Mouse (Mus musculus): Measurements from ENCODE around the gene Axdnd1.
A peak's percentile ranks its signal among the peaks of the same experiment; 100 is the strongest.

The Axdnd1 gene

DNA sequence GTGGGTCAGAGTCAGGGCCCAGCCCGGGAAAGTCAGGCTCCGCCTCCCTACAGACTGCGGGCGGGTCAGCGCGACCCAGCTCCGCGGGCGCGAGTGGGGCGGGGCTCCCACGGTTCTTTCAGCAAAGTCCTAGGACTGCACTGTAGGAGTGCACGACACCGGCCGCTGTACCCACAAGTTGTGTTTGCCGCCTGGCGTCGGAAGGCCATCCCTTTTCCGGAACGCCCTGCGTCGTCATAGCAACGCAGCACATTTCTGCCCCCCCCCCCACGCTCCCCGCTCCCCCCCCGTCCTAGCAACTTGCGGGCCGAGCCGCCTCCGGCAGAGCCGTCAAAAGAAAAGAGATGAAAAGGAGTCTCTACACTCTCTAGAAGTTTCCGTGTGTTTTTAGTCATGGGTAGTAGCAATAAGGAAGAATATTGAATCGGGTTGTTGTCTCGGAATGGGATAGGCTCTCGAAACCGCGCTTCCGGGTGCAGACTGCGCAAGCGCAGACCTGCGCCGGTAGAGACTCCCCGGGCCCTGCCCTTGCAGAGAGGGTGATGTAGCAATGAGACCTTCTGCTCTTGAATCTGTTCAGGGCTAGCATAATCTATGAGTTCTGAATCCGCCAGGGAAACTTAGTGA, at the start of gene Axdnd1:
Gene Axdnd1, minus strand, starts transcription at position 489 of the 627 bp plus-strand sequence.
- peak; percentile 72 to 81 for DNase-seq (ENCODE audit: low spot score in 2 of 2)

- no peak for DNase-seq (ENCODE audit: low spot score in 2 of 2)
These were observed 49.6 kb upstream of the Axdnd1 start for GRCm38 (mm10) chr1:156470557-156470956.

DNA sequence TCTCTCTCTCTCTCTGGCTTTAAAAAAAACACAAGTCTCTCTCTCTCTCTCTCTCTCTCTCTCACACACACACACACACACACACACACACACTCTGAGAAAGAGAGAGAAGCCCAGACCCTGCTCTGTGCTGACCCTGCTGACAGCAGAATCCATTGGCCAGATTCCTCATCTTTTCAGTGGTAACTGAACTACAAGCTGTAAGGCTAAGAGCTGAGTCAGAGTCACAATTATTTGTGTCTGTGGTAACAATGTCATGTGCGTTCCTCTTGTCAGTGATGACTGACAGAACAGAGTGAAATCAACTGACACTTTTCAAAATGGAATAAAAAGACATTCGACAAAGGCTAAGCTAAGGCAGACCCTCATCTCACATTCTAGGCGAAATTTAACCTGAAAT, 47.6 kb upstream of the Axdnd1 start:
- no peak for DNase-seq (ENCODE audit: low spot score in 2 of 2)

DNA sequence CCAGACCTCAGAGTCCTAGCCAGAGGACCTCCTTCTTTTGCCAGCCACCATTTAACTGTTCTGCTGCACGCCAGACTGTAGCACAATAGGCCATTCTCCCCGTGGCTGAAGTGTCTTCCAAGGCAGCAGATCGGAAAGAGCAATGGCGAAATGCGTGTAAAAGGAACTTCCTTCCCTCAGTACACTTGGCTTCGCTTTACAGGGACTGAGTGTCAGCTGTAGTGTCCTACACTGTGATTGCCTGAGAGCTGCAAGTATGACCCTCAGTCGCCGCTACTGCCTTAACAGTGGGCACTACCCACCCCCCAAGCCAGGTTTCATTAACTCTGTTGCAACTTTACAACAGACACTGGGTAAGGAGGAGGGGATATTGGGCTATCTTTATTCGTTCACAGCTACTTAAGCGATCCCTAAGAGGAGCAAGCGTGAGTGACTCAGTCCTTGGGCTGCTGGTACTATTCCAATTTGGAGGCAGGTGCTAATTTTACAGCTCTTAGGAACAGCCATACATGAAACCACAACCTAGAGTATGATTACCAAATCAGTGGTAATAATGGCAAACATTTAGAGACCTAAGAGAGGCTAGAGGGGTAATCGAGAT, 46.8 kb upstream of the Axdnd1 start:
- DNase-seq (ENCODE audit: low spot score in 2 of 2), result no peak

- no peak for DNase-seq (ENCODE audit: low spot score in 2 of 2)
These were observed 44.0 kb upstream of the Axdnd1 start for GRCm38 (mm10) chr1:156464963-156465362.

DNA sequence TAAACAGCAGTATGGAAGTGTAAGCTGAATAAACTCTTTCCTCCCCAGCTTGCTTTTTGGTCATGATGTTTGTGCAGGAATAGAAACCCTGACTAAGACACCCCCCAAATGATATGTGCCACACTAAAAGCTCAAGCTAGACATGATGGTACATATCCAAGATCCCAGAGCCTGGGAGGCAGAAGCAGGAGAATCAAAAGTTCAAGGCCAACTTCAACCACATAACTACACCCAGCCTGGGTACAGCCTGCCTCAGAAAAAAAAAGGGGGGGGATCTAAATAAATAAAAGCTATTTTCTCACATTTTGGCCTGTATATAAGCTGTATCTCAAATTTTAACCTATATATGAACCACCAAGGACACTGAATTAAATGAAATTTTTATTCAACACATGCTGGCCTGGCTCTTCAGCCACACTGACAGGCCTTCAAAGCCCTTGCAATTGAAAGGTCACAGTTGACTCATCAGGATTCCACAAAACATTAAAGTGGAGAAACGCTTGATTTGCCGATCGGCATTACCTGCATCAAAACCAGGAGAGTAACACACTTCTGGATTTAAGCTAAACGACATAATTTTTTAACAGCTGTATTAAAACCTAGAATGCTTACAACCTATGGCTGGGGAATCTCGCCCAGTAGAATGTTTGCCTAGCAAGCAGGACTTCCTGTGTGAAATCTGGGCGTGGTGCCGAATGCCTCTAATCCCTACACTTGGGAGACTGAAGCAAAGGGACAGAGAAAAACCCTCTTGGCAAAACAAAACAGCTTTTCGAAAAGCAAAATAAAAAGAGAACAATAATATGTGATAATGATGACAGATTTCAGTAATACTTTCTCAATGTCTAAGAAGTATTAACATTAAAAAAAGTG, 43.3 kb upstream of the Axdnd1 start:
- DNase-seq (ENCODE audit: low spot score in 2 of 2), result no peak

DNA sequence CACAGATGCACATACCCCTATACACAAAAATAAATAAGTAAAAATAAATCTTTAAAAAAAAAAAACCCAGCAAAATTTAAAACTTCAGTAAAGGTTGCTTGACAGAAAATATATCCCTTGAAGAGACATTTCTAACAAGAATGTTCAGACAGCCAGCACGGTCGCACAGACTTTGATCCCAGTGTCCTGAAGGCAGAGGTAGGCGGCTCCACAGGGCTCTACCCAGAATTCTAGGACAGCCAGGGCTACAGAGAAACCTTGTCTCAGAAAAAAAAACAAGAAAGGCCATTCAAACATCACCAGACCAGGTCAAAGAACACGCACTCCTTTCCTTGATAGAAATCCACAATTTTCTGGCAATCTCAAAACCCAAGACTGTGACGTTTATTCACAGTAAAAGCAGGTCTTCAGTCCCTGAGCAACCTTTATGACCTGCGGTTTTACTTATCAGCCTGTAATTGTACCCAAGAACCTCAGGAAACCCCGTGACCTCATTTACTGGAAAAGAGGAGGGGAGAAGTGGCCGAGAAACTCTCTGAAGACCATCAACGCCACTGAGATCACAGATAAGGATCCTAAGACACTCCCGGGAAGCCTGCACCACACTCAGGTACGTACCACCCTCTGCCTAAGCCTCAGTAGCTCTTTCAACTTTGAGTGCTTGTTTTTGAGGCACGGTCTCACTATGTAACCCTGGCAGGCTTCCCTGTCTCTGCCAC, 41.5 kb upstream of the Axdnd1 start:
- no peak for DNase-seq (ENCODE audit: low spot score in 2 of 2)

DNA sequence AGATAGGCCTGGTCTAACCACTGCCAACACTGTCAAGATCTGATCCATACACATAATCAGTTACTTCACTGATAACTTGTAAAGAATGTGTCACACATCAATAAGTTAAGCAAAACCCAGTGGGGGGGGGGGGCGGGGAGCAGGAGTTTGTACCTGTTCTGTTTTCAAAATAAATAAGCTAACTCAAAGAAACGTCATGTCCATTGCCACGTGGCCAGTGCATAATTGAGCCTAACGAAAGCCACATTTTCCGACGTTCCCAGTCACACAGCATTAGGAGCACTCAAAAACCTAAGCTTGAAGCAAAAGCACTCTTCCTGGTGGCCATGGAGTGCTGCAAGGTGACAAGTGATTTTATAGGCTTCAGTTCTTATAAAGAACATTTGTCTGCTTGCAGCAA, 40.1 kb upstream of the Axdnd1 start:
- no peak for DNase-seq (ENCODE audit: low spot score in 2 of 2)

- DNase-seq (ENCODE audit: low spot score in 2 of 2), result no peak
These were observed 39.3 kb upstream of the Axdnd1 start for GRCm38 (mm10) chr1:156460216-156460615.

- no peak for DNase-seq (ENCODE audit: low spot score in 2 of 2)
These were observed 38.7 kb upstream of the Axdnd1 start for GRCm38 (mm10) chr1:156459690-156460089.

- no peak for DNase-seq (ENCODE audit: low spot score in 2 of 2)
These were observed 37.6 kb upstream of the Axdnd1 start for GRCm38 (mm10) chr1:156458391-156459060.

GRCm38 (mm10) chr1:156455005-156455758, 34.2 kb upstream of the Axdnd1 start:
- no peak for DNase-seq (ENCODE audit: low spot score in 2 of 2)

DNA sequence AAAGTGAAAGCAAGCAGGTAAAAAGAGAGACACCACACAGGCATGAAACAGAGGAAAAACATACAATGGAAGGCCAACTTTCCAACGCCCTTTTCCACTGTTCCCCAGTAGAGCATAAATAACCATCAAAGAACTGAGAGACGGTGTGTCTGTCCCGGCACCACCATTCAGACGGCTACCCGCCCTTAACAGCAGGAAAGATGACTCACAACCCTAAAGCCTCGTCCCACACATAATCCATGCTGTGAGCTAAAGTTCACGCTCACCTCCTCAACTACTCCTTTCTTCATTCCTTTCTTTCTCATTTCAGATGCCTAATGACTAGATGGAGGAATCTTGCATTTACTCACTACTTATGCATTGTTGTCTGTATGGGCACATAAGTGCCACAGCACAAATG, 33.4 kb upstream of the Axdnd1 start:
- no peak for DNase-seq (ENCODE audit: low spot score in 2 of 2)

- DNase-seq (ENCODE audit: low spot score in 2 of 2), result no peak
These were observed 32.9 kb upstream of the Axdnd1 start for GRCm38 (mm10) chr1:156453876-156454275.

- DNase-seq (ENCODE audit: low spot score in 2 of 2), result no peak
These were observed 29.5 kb upstream of the Axdnd1 start for GRCm38 (mm10) chr1:156450478-156450877.

DNA sequence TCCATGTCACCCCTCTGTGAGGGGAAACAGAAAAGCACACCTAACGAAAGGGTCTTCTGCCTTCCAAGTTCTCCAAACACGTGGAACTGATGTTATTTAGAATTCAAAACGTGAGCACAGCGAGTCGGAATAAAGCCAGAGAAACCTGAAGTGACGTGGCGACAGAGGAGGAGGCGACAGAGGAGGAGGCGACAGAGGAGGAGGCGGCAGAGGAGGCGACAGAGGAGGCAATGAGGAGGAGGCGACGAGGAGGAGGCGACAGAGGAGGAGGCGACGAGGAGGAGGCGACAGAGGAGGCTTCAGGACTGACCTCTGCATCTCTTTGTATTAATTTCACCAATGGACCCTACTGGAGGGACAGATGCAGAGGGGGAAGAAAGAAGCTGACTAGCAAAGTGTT, 28.7 kb upstream of the Axdnd1 start:
- no peak for DNase-seq (ENCODE audit: low spot score in 2 of 2)

DNA sequence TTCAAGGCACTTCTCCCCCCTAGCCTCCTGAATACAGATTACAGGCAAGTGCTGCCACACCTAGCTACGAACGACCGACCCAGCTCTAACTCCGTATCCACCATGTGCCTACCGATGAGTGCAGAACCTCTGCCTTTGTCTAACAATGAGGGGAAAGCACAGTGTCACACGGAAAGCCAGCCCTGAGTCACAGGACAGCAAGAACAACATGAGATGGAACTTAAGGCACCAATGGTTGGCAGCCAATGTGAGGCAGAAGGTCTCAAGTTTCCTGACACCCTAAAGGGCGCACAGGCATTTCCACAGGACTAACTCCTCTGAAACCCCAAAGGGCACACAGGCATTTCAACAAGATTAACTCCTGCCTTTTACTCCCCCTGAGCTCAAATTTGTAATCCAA, 28.1 kb upstream of the Axdnd1 start:
- no peak for DNase-seq (ENCODE audit: low spot score in 2 of 2)

- DNase-seq (ENCODE audit: low spot score in 2 of 2), result no peak
These were observed 24.1 kb upstream of the Axdnd1 start for GRCm38 (mm10) chr1:156445049-156445448.

GRCm38 (mm10) chr1:156442776-156443175, 21.8 kb upstream of the Axdnd1 start:
- peak; percentile 29 to 34 for DNase-seq (ENCODE audit: low spot score in 2 of 2)

- no peak for DNase-seq (ENCODE audit: low spot score in 2 of 2)
These were observed 21.3 kb upstream of the Axdnd1 start for GRCm38 (mm10) chr1:156442266-156442665.

DNA sequence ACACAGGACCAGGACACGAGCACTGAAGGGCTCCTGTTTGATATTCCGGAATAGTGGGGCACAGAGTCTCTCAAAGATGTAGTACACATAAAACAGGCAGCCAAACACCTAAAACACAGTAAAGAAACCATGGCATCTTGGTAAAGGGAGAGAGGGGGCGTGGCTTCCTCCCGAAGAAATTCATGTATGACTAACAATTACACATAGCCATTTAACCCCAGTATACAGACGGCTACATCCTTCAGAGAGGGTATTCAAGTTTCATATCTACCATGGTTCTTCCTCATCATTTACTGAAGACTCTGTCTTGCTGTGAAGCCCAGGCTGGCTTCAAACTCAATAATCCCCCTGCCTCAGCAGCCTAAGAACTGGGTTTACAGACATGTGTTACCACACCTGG, 16.8 kb upstream of the Axdnd1 start:
- no peak for DNase-seq (ENCODE audit: low spot score in 2 of 2)
